In the genomic region with DNA sequence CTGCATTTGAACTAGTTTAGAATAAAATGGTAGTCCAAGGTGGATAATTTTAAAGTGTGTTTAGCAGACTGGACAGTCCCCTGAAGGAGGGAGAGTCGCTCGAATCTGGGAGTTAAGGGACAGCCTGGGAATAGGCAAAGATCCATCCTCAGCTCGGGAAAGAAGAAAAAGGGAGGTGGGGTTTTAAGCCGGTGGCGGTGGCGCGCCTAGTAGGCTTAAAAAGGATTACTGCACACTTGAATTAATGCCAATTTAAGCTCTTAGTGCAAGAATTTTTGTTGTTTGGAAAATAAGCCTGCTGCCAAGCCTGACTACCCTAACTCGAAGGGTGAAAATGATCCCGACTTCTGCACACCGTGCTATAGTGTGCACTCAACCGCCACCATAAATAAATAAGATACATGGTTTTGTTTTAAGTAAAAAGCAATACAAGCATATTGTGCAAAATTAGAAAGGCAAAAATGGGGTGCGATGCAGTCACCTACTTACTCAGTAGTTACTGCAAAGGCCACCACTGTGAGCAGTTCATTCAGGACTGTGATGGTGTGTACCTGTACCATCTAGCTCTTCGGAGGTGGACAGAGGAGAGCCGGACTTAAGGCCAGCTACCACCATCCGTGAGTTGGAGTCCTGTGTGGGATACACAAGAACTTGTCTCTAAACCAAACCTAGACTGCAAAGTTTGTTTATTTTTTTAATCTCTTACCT, we compare ENCODE assay signal across 8 mouse cellular contexts. TPM values are rescaled to one million over a fixed set of nuclear protein-coding genes. Genes with fewer than 3 reads are reported as not detected.
DNase-seq lines count a peak whose midpoint lies in the region; ATAC-seq lines count a peak whose summit lies in the region.

No protein-coding gene starts in this region.

- peak overlapping the region; percentile 100 for H3K4me2 ChIP-seq in liver, embryonic 12.5 days

- peaks cover 12% of the 10 kb centered on the region for H3K4me1 ChIP-seq in brown adipose tissue, adult 24 weeks (ENCODE audit: control insufficient read depth, insufficient read depth, insufficient read length, low read length)
- H3K4me1 ChIP-seq in liver, embryonic 12.5 days: peaks cover 74% of the 10 kb centered on the region

- H3K27ac ChIP-seq in brown adipose tissue, adult 24 weeks (replicated peaks; ENCODE audit: low read depth, low read length): peak overlapping the region; percentile 90
- peak overlapping the region; percentile 87 for H3K27ac ChIP-seq in liver, embryonic 12.5 days

- no peaks in the 10 kb centered on the region for H3K27me3 ChIP-seq in liver, embryonic 12.5 days (replicated peaks)

- DNase-seq in embryo, embryonic 11 days: peak; percentile 13
- DNase-seq in embryo, embryonic 9.5 days (ENCODE audit: extremely low spot score): no peak
- peak; percentile 46 for DNase-seq in heart, postnatal 4 days
- peak; percentile 38 for DNase-seq in skeletal muscle tissue, adult 2 months (ENCODE audit: low read depth, low spot score)
- no peak for DNase-seq in left cerebral cortex, adult 11 months (ENCODE audit: low spot score)
- DNase-seq in ovary, postnatal 10 days (ENCODE audit: low spot score): no peak

- H3K9me3 ChIP-seq in liver, embryonic 12.5 days (replicated peaks): no peaks in the 10 kb centered on the region

- peak overlapping the region; percentile 88 for H3K4me3 ChIP-seq in brown adipose tissue, adult 24 weeks (ENCODE audit: insufficient read depth, low read depth, low read length)
- peak overlapping the region; percentile 70 for H3K4me3 ChIP-seq in liver, embryonic 12.5 days

- 45% methylated on average over 15 of the region's 15 CpGs for WGBS in liver, embryonic 12.5 days (ENCODE audit: insufficient replicate concordance)

- no peak for ATAC-seq in liver, embryonic 12.5 days

- no peaks in the 10 kb centered on the region for H3K36me3 ChIP-seq in liver, embryonic 12.5 days

- peak overlapping the region; percentile 63 for H3K9ac ChIP-seq in liver, embryonic 12.5 days

RNA-seq across cellular contexts. Expression of a gene that starts 3.8 kb away (rescaled TPM):
- 4.4 and 10.0 TPM in 2 replicates for polyA plus RNA-seq in brown adipose tissue, adult 24 weeks (2012; ENCODE audit: insufficient read depth, insufficient read length, missing spikeins)
- total RNA-seq in heart, postnatal 4 days (2021): 100 to 1,000 TPM; 135 to 145 TPM
- 7.0 and 8.3 TPM in 2 replicates for polyA plus RNA-seq in liver, embryonic 12.5 days (2016; fragmentation: Nextera tagmentation; extraction: Ambion mirVana)

RNA-seq across cellular contexts. Expression of a gene that starts 43.1 kb away (rescaled TPM):
- polyA plus RNA-seq in brown adipose tissue, adult 24 weeks (2012; ENCODE audit: insufficient read depth, insufficient read length, missing spikeins): 1.0 and 1.1 TPM in 2 replicates
- 1 to 10 TPM; 4.4 to 4.5 TPM for total RNA-seq in heart, postnatal 4 days (2021)
- 5.1 and 5.7 TPM in 2 replicates for polyA plus RNA-seq in liver, embryonic 12.5 days (2016; fragmentation: Nextera tagmentation; extraction: Ambion mirVana)

RNA-seq across cellular contexts. Expression of a gene that starts 43.2 kb away (rescaled TPM):
- polyA plus RNA-seq in brown adipose tissue, adult 24 weeks (2012; ENCODE audit: insufficient read depth, insufficient read length, missing spikeins): 104 and 108 TPM in 2 replicates
- 10 to 100 TPM; 69.4 to 71.9 TPM for total RNA-seq in heart, postnatal 4 days (2021)
- 95.7 and 99.8 TPM in 2 replicates for polyA plus RNA-seq in liver, embryonic 12.5 days (2016; fragmentation: Nextera tagmentation; extraction: Ambion mirVana)

Comparison
In these comparisons a context has a peak if more than half of its experiments do, and no peak if none do; other contexts are left out.
1. DNase-seq: peak in embryo, embryonic 11 days (single experiment), heart, postnatal 4 days (single experiment) and skeletal muscle tissue, adult 2 months (single experiment); none in embryo, embryonic 9.5 days (single experiment), left cerebral cortex, adult 11 months (single experiment) and ovary, postnatal 10 days (single experiment).